Mouse (Mus musculus) liver, embryonic 16.5 days (tissue): Measurements from ENCODE around the gene Mymk. TPM values are rescaled to one million over a fixed set of nuclear protein-coding genes. Genes with fewer than 3 reads are reported as not detected.

Experiments used
- ATAC-seq: fragments of 200-750 bp; cut with Nextera tagmentation; 2 replicates; pipeline ENCODE4 v1.8.0; 2017; ENCODE audit warnings: low read depth, mild to moderate bottlenecking, moderate number of reproducible peaks, moderate library complexity
- H3K27ac ChIP-seq: fragments of 300-500 bp; sonication (generic); 2 replicates; pipeline ENCODE4 v1.5.1; 2014; ENCODE audit warnings: mild to moderate bottlenecking, low read length
- H3K27me3 ChIP-seq: fragments of 300-500 bp; sonication (generic); 2 replicates; pipeline ENCODE4 v1.6.1; 2014; ENCODE audit warnings: low read depth, low read length, mixed read lengths; ENCODE audit not compliant: control insufficient read depth, insufficient read depth
- H3K36me3 ChIP-seq: fragments of 300-500 bp; sonication (generic); 2 replicates; pipeline ENCODE4 v1.6.1; 2014; ENCODE audit warnings: mild to moderate bottlenecking; ENCODE audit not compliant: control insufficient read depth, insufficient read depth
- H3K4me1 ChIP-seq: fragments of 300-500 bp; sonication (generic); 2 replicates; pipeline ENCODE4 v1.6.1; 2014; ENCODE audit warnings: low read depth, low read length, mixed read lengths; ENCODE audit not compliant: control insufficient read depth
- H3K4me2 ChIP-seq: fragments of 300-500 bp; sonication (generic); 2 replicates; pipeline ENCODE4 v1.6.1; 2014; ENCODE audit warnings: low read depth, low read length, mixed read lengths
- H3K4me3 ChIP-seq: fragments of 300-500 bp; sonication (generic); 2 replicates; pipeline ENCODE4 v1.5.1; 2014; ENCODE audit warnings: low read depth, mild to moderate bottlenecking, low read length
- H3K9ac ChIP-seq: fragments of 300-500 bp; sonication (generic); 2 replicates; pipeline ENCODE4 v1.6.1; 2014; ENCODE audit warnings: low read depth, low read length
- H3K9me3 ChIP-seq: fragments of 300-500 bp; sonication (generic); replicated peaks from 2 replicates; pipeline ENCODE4 v1.6.1; 2016; ENCODE audit warnings: low read length; ENCODE audit not compliant: control insufficient read depth
- WGBS: fragments of 180-500 bp; shearing (Covaris S2); extraction: QIAGEN DNeasy Blood & Tissue Kit; methylation state at CpG from one replicate; pipeline ENCODE4 v1.1.7; 2014; ENCODE audit not compliant: insufficient replicate concordance; 5-methylcytosine and 5-hydroxymethylcytosine counted together
- polyA plus RNA-seq: library from polyadenylated mRNA; unstranded; fragments of >200 nt; fragmentation: Nextera tagmentation; extraction: Ambion mirVana; gene quantifications from 2 replicates; pipeline ENCODE4 v1.2.1, GENCODE M21; 2015

Gene Mymk
- polyA plus RNA-seq, 1 experiment from 2014 or later = 2.8 TPM

DNA sequence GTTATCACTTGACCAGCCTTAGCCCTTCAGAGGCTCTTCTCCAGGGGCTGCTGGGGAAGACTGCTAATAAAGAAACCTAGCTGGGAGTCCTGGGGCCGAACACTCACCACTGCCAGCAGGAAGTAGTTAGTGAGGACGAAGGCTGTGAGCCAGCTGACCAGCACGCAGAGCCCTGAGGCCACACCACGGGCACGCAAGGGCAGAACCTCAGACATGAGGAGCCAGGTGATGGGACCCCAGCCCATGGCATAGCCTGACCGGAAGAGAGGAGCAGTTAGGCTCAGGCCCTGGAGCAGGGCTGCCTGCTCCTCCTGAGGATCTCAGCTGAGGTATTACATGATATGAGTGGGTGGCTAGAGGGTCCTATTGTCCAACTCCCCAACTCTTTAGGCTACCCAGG, 49.4 kb downstream of the Mymk start:
- H3K9me3 ChIP-seq = no peaks in the 10 kb centered on the region
- ATAC-seq = no peak
- H3K27ac ChIP-seq = no peak overlapping the region
- no peak overlapping the region for H3K4me3 ChIP-seq
- no peak overlapping the region for H3K4me2 ChIP-seq
- H3K27me3 ChIP-seq = peaks cover 4% of the 10 kb centered on the region
- no peaks in the 10 kb centered on the region for H3K36me3 ChIP-seq
- 56% methylated on average over 6 of the region's 6 CpGs for WGBS
- H3K4me1 ChIP-seq = peaks cover 2% of the 10 kb centered on the region; the same call in 1 of the 2 replicates
- no peak overlapping the region for H3K9ac ChIP-seq

DNA sequence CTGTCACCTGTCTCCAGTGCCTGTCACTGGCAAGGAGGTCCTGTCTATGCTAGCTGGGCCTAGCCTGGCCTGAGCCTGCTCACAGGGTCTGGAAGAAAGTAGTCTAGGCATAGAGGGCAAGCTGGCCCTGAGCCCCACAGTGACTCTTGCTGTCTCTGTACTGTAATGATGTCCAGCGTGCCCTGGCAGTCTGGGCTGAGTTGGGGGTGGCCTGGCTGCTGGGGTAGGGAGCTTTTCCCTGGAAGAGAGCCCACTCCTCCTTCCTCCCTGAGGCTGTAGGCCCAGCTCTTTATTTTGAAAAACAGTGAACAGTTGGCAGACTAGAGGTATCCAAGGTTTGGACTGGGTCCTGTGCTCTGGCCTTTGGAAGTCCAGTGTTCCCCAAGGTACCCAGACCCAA, 50.9 kb downstream of the Mymk start:
- no peak overlapping the region for H3K4me3 ChIP-seq
- H3K9ac ChIP-seq = no peak overlapping the region
- no peaks in the 10 kb centered on the region for H3K9me3 ChIP-seq
- no peaks in the 10 kb centered on the region for H3K4me1 ChIP-seq
- H3K27ac ChIP-seq = no peak overlapping the region
- H3K4me2 ChIP-seq = no peak overlapping the region
- H3K36me3 ChIP-seq = no peaks in the 10 kb centered on the region
- no peak for ATAC-seq
- H3K27me3 ChIP-seq = no peaks in the 10 kb centered on the region
- WGBS = 61% methylated on average over 1 of the region's 1 CpGs

DNA sequence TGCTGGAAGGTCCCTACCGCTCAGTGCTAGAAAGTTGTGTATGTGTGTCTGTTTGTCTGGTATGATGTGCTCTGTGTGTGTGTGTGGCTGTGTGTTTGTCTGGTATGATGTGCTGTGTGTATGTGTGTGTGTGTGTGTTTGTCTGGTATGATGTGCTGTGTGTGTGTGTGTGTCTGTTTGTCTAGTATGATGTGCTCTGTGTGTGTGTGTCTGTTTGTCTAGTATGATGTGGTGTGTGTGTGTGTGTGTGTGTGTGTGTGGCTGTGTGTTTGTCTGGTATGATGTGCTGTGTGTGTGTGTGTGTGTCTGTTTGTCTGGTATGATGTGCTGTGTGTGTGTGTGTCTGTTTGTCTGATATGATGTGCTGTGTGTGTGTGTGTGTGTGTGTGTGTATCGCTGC, 52.4 kb downstream of the Mymk start:
- WGBS = 68% methylated on average over 2 of the region's 2 CpGs
- no peak overlapping the region for H3K4me3 ChIP-seq
- no peak overlapping the region for H3K27ac ChIP-seq
- H3K4me2 ChIP-seq = no peak overlapping the region
- no peaks in the 10 kb centered on the region for H3K4me1 ChIP-seq
- H3K36me3 ChIP-seq = peaks cover 2% of the 10 kb centered on the region
- no peaks in the 10 kb centered on the region for H3K9me3 ChIP-seq
- H3K27me3 ChIP-seq = no peaks in the 10 kb centered on the region
- H3K9ac ChIP-seq = no peak overlapping the region
- ATAC-seq = no peak

DNA sequence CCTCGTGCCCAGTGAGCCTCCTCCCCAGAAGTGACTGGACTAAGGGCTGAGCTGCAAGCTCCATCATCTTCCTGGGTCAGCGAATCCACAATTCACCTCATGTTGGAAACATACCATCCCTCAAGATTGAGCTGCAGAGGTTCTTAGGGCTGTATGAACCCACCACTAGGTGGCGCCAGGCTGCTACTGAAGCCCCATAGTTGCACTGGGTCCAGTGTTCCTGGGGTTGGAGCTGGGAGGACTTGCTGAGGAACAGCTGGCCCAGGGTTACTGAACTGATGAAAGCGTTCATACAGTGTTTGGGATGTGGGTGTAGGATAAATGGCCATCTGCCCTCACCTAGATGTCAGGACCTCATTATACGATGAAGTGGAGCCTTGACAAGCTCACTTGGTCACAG, 54.2 kb downstream of the Mymk start:
- peak; percentile 52; the same call in 1 of the 2 replicates for ATAC-seq
- Histone ChIP-seq H3K4me2 (no peak overlapping the region), H3K36me3 (peaks cover 8% of the 10 kb centered on the region), H3K4me3 (no peak overlapping the region), H3K9me3 (no peaks in the 10 kb centered on the region), H3K4me1 (no peaks in the 10 kb centered on the region), H3K27me3 (no peaks in the 10 kb centered on the region), H3K9ac (no peak overlapping the region), H3K27ac (no peak overlapping the region)
- WGBS = 28% methylated on average over 5 of the region's 5 CpGs

Other genes with a start within 250 kb of the Mymk start
- gene Abo, start 207.2 kb downstream of the Mymk start, polyA plus RNA-seq = not detected in 2 replicates
- 8.7 and 9.4 TPM in 2 replicates for gene Surf6, start 169.3 kb downstream of the Mymk start, polyA plus RNA-seq
- 19.5 and 20.8 TPM in 2 replicates for gene Med22, start 161.5 kb downstream of the Mymk start, polyA plus RNA-seq
- 297 and 333 TPM in 2 replicates for gene Rpl7a, start 161.4 kb downstream of the Mymk start, polyA plus RNA-seq
- 17.4 and 17.9 TPM in 2 replicates for gene Surf2, start 155.8 kb downstream of the Mymk start, polyA plus RNA-seq
- gene Surf1, start 155.6 kb downstream of the Mymk start, polyA plus RNA-seq = 31.5 and 32.4 TPM in 2 replicates
- gene Surf4, start 138.3 kb downstream of the Mymk start, polyA plus RNA-seq = 119 and 121 TPM in 2 replicates
- gene Stkld1, start 138.1 kb downstream of the Mymk start, polyA plus RNA-seq = 0.04 TPM in 2 replicates
- 16.7 and 17.5 TPM in 2 replicates for gene Rexo4, start 107.8 kb downstream of the Mymk start, polyA plus RNA-seq
- gene Adamts13, start 98.8 kb downstream of the Mymk start, polyA plus RNA-seq = 1.8 and 2.0 TPM in 2 replicates
- gene Cacfd1, start 62.3 kb downstream of the Mymk start, polyA plus RNA-seq = 13.7 and 14.3 TPM in 2 replicates
- 0.32 and 0.40 TPM in 2 replicates for gene Slc2a6, start 44.2 kb downstream of the Mymk start, polyA plus RNA-seq
- gene Adamtsl2, start 7.2 kb upstream of the Mymk start, polyA plus RNA-seq = 0.40 and 0.76 TPM in 2 replicates
- not detected in 2 replicates for gene Fam163b, start 70.3 kb upstream of the Mymk start, polyA plus RNA-seq
- 0.07 and 0.15 TPM in 2 replicates for gene Dbh, start 93.1 kb upstream of the Mymk start, polyA plus RNA-seq
- gene Sardh, start 176.2 kb upstream of the Mymk start, polyA plus RNA-seq = 67.6 and 78.4 TPM in 2 replicates